Mouse (Mus musculus): ENCODE measurements around the gene Sc5d. TPM values are rescaled to one million over a fixed set of nuclear protein-coding genes. Genes with fewer than 3 reads are reported as not detected.

Gene Sc5d
- polyA plus RNA-seq, 1 experiment, result 88.8 TPM

GRCm38 (mm10) chr9:42229465-42230110 is 34.5 kb downstream of the Sc5d start:
- DNase-seq, result peak; percentile 85 to 94
- 9% methylated on average over 12 of the region's 12 CpGs for WGBS
- peak overlapping the region; percentile 77 for H3K27ac ChIP-seq (ENCODE audit: insufficient read depth, low read length)
- peaks cover 24% of the 10 kb centered on the region for H3K4me1 ChIP-seq (ENCODE audit: control insufficient read depth, insufficient read depth, low read length)
- peak overlapping the region; percentile 7 for H3K4me3 ChIP-seq (replicated peaks; ENCODE audit: insufficient read depth, low read depth, low read length)
- TF ChIP-seq POLR2A (IDR thresholded peaks at IDR 0.05; ENCODE audit: borderline replicate concordance, insufficient read depth, low read length) (no peak; the same call in 1 of the 2 replicates), CTCF (IDR thresholded peaks at IDR 0.05; ENCODE audit: borderline replicate concordance, insufficient read depth, low read depth, low read length) (no peak)
- H3K27me3 ChIP-seq (ENCODE audit: control insufficient read depth, insufficient read depth, low read length), result no peaks in the 10 kb centered on the region

GRCm38 (mm10) chr9:42227804-42228203 is 36.3 kb downstream of the Sc5d start:
- Histone ChIP-seq H3K27me3 (ENCODE audit: control insufficient read depth, insufficient read depth, low read length) (no peaks in the 10 kb centered on the region), H3K4me1 (ENCODE audit: control insufficient read depth, insufficient read depth, low read length) (peaks cover 24% of the 10 kb centered on the region), H3K27ac (ENCODE audit: insufficient read depth, low read length) (no peak overlapping the region), H3K4me3 (replicated peaks; ENCODE audit: insufficient read depth, low read depth, low read length) (no peak overlapping the region)
- 97% methylated on average over 1 of the region's 1 CpGs for WGBS
- TF ChIP-seq CTCF (IDR thresholded peaks at IDR 0.05; ENCODE audit: borderline replicate concordance, insufficient read depth, low read depth, low read length) (no peak), POLR2A (IDR thresholded peaks at IDR 0.05; ENCODE audit: borderline replicate concordance, insufficient read depth, low read length) (no peak)
- no peak for DNase-seq

- TF ChIP-seq POLR2A (IDR thresholded peaks at IDR 0.05; ENCODE audit: borderline replicate concordance, insufficient read depth, low read length) (no peak), CTCF (IDR thresholded peaks at IDR 0.05; ENCODE audit: borderline replicate concordance, insufficient read depth, low read depth, low read length) (no peak)
- H3K27me3 ChIP-seq (ENCODE audit: control insufficient read depth, insufficient read depth, low read length), result no peaks in the 10 kb centered on the region
- no peak for DNase-seq
- no peak overlapping the region for H3K4me3 ChIP-seq (replicated peaks; ENCODE audit: insufficient read depth, low read depth, low read length)
- 81% methylated on average over 12 of the region's 12 CpGs for WGBS
- H3K27ac ChIP-seq (ENCODE audit: insufficient read depth, low read length), result no peak overlapping the region
- H3K4me1 ChIP-seq (ENCODE audit: control insufficient read depth, insufficient read depth, low read length), result peaks cover 8% of the 10 kb centered on the region
Observed at GRCm38 (mm10) chr9:42219001-42219660, 44.9 kb downstream of the Sc5d start.

- WGBS, result 22% methylated on average over 10 of the region's 10 CpGs
- no peak for TF ChIP-seq CTCF (IDR thresholded peaks at IDR 0.05; ENCODE audit: borderline replicate concordance, insufficient read depth, low read depth, low read length)
- no peak for TF ChIP-seq POLR2A (IDR thresholded peaks at IDR 0.05; ENCODE audit: borderline replicate concordance, insufficient read depth, low read length)
Observed at GRCm38 (mm10) chr9:42217685-42218084, 46.4 kb downstream of the Sc5d start.

GRCm38 (mm10) chr9:42214116-42214515 is 49.9 kb downstream of the Sc5d start:
- no peak for DNase-seq
- H3K27ac ChIP-seq (ENCODE audit: insufficient read depth, low read length), result no peak overlapping the region
- TF ChIP-seq CTCF (IDR thresholded peaks at IDR 0.05; ENCODE audit: borderline replicate concordance, insufficient read depth, low read depth, low read length) (no peak), POLR2A (IDR thresholded peaks at IDR 0.05; ENCODE audit: borderline replicate concordance, insufficient read depth, low read length) (no peak)
- H3K4me1 ChIP-seq (ENCODE audit: control insufficient read depth, insufficient read depth, low read length), result peaks cover 8% of the 10 kb centered on the region
- H3K4me3 ChIP-seq (replicated peaks; ENCODE audit: insufficient read depth, low read depth, low read length), result no peak overlapping the region
- H3K27me3 ChIP-seq (ENCODE audit: control insufficient read depth, insufficient read depth, low read length), result no peaks in the 10 kb centered on the region
- WGBS, result 83% methylated on average over 1 of the region's 1 CpGs

More at GRCm38 (mm10) chr9:42217685-42218084, 46.4 kb downstream of the Sc5d start:
- Histone ChIP-seq H3K27ac (ENCODE audit: insufficient read depth, low read length) (no peak overlapping the region), H3K27me3 (ENCODE audit: control insufficient read depth, insufficient read depth, low read length) (no peaks in the 10 kb centered on the region), H3K4me3 (replicated peaks; ENCODE audit: insufficient read depth, low read depth, low read length) (no peak overlapping the region), H3K4me1 (ENCODE audit: control insufficient read depth, insufficient read depth, low read length) (peaks cover 8% of the 10 kb centered on the region)
- peak; percentile 55 to 65 for DNase-seq

- Histone ChIP-seq H3K27ac (ENCODE audit: insufficient read depth, low read length) (no peak overlapping the region), H3K4me3 (replicated peaks; ENCODE audit: insufficient read depth, low read depth, low read length) (no peak overlapping the region), H3K4me1 (ENCODE audit: control insufficient read depth, insufficient read depth, low read length) (peaks cover 9% of the 10 kb centered on the region), H3K27me3 (ENCODE audit: control insufficient read depth, insufficient read depth, low read length) (no peaks in the 10 kb centered on the region)
- TF ChIP-seq POLR2A (IDR thresholded peaks at IDR 0.05; ENCODE audit: borderline replicate concordance, insufficient read depth, low read length) (no peak), CTCF (IDR thresholded peaks at IDR 0.05; ENCODE audit: borderline replicate concordance, insufficient read depth, low read depth, low read length) (no peak)
- no peak for DNase-seq
- WGBS, result 60% methylated on average over 1 of the region's 1 CpGs
Observed at GRCm38 (mm10) chr9:42213142-42213541, 50.9 kb downstream of the Sc5d start.

- WGBS, result 79% methylated on average over 6 of the region's 6 CpGs
- peak in 1 of 2 experiments; percentile 47 for DNase-seq
- no peak overlapping the region for H3K4me3 ChIP-seq (replicated peaks; ENCODE audit: insufficient read depth, low read depth, low read length)
- TF ChIP-seq CTCF (IDR thresholded peaks at IDR 0.05; ENCODE audit: borderline replicate concordance, insufficient read depth, low read depth, low read length), result no peak
- TF ChIP-seq POLR2A (IDR thresholded peaks at IDR 0.05; ENCODE audit: borderline replicate concordance, insufficient read depth, low read length), result no peak
- H3K27me3 ChIP-seq (ENCODE audit: control insufficient read depth, insufficient read depth, low read length), result no peaks in the 10 kb centered on the region
- H3K4me1 ChIP-seq (ENCODE audit: control insufficient read depth, insufficient read depth, low read length), result peaks cover 3% of the 10 kb centered on the region
- H3K27ac ChIP-seq (ENCODE audit: insufficient read depth, low read length), result no peak overlapping the region
Observed at GRCm38 (mm10) chr9:42209666-42210065, 54.4 kb downstream of the Sc5d start.

GRCm38 (mm10) chr9:42208463-42208862 is 55.6 kb downstream of the Sc5d start:
- H3K4me1 ChIP-seq (ENCODE audit: control insufficient read depth, insufficient read depth, low read length), result peaks cover 3% of the 10 kb centered on the region
- peak; percentile 79 for DNase-seq
- no peaks in the 10 kb centered on the region for H3K27me3 ChIP-seq (ENCODE audit: control insufficient read depth, insufficient read depth, low read length)
- no peak overlapping the region for H3K4me3 ChIP-seq (replicated peaks; ENCODE audit: insufficient read depth, low read depth, low read length)
- 10% methylated on average over 5 of the region's 5 CpGs for whole genome bisulfite sequencing
- no peak overlapping the region for H3K27ac ChIP-seq (ENCODE audit: insufficient read depth, low read length)
- TF ChIP-seq POLR2A (IDR thresholded peaks at IDR 0.05; ENCODE audit: borderline replicate concordance, insufficient read depth, low read length) (no peak), CTCF (IDR thresholded peaks at IDR 0.05; ENCODE audit: borderline replicate concordance, insufficient read depth, low read depth, low read length) (peak; percentile 79)

Measured in cerebellum, adult 2 months (tissue).